Mouse (Mus musculus) gastrocnemius, adult 2 months (tissue): ENCODE measurements around the gene Vpreb1. TPM values are rescaled to one million over a fixed set of nuclear protein-coding genes. Genes with fewer than 3 reads are reported as not detected.

ENCODE experiments used
- DNase-seq: peaks from one replicate; pipeline ENCODE4 v3.0.0; 2022
- H3K27ac ChIP-seq: fragments of 200-600 bp; 2 replicates; pipeline ENCODE4 v1.8.1; 2022; ENCODE audit warnings: mild to moderate bottlenecking
- H3K4me3 ChIP-seq: fragments of 200-600 bp; 2 replicates; pipeline ENCODE4 v1.8.1; 2022; ENCODE audit warnings: mild to moderate bottlenecking, moderate library complexity
- CTCF ChIP-seq: fragments of 200-600 bp; IDR thresholded peaks from 2 replicates; pipeline ENCODE4 v1.8.1; 2022; ENCODE audit warnings: antibody characterized with exemption, mild to moderate bottlenecking, moderate library complexity
- intact Hi-C: fragments of 180-260 bp; cut with DNase I; formaldehyde crosslinking; loops from one replicate; pipeline ENCODE4 v1.15.1; 2025
- total RNA-seq, 2 experiments: library from RNA; stranded (reverse); gene quantifications; 2 replicates each; pipeline ENCODE4 v1.2.3; 2021

The Vpreb1 gene
- total RNA-seq, 2 experiments from 2014 or later = 0.42 TPM; not detected in 1

DNA sequence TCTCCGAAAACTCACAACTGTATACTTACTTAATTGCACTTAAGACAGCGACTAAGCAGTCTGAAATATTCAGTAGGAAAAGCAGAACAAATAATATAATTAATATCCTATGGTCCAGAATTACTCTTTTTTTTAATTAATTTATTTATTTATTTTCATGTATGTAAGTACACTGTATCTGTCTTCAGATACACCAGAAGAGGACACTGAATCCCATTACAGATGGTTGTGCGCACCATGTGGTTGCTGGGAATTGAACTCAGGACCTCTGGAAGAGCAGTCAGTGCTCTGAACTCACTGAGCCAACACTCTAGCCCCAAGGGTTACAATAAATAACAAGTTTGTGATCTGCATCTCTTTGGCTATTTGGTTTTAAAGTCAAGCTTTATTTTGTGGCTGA, 41.0 kb downstream of the Vpreb1 start:
- intact Hi-C loops = no loop called here
- Histone ChIP-seq H3K4me3 (no peak overlapping the region), H3K27ac (no peak overlapping the region)
- TF ChIP-seq CTCF = no peak
- DNase-seq = no peak

GRCm38 (mm10) chr16:16828757-16829615, 41.7 kb downstream of the Vpreb1 start, which contains the start of gene Spag6l:
Gene Spag6l (minus strand): TSS chr16:16829456.
- intact Hi-C loops = no loop called here
- TF ChIP-seq CTCF = no peak
- Histone ChIP-seq H3K4me3 (peak within 1 kb of the TSS; percentile 66), H3K27ac (no peak within 1 kb of the TSS)
- peak; percentile 24 for DNase-seq

GRCm38 (mm10) chr16:16826223-16826622, 44.4 kb downstream of the Vpreb1 start:
- no peak overlapping the region for H3K27ac ChIP-seq
- DNase-seq = no peak
- no peak overlapping the region for H3K4me3 ChIP-seq
- intact Hi-C loops = no loop called here
- no peak for TF ChIP-seq CTCF

- no peak overlapping the region for H3K27ac ChIP-seq
- intact Hi-C loops = no loop called here
- DNase-seq = no peak
- no peak overlapping the region for H3K4me3 ChIP-seq
- TF ChIP-seq CTCF = no peak
Observed at GRCm38 (mm10) chr16:16825476-16825875, 45.2 kb downstream of the Vpreb1 start.

Other genes with a start within 250 kb of the Vpreb1 start
- gene Olfr19, start 194.4 kb downstream of the Vpreb1 start, total RNA-seq = not detected
- gene Spag6l, start 41.4 kb downstream of the Vpreb1 start, total RNA-seq = not detected
- gene Igll1, start 6.9 kb downstream of the Vpreb1 start, total RNA-seq = not detected
- 10 to 100 TPM; 19.9 to 22.5 TPM for gene Top3b, start 107 bp downstream of the Vpreb1 start, total RNA-seq
- gene Ppm1f, start 25.6 kb upstream of the Vpreb1 start, total RNA-seq = 10 to 100 TPM in 1 of 2 experiments, 1 to 10 TPM in 1; 8.6 to 15.3 TPM
- gene Mapk1, start 112.5 kb upstream of the Vpreb1 start, total RNA-seq = 100 to 1,000 TPM in 1 of 2 experiments, 10 to 100 TPM in 1; 92.3 to 112 TPM
- gene Ypel1, start 198.9 kb upstream of the Vpreb1 start, total RNA-seq = 1 to 10 TPM in 1 of 2 experiments, under 1 TPM in 1; 0.43 to 1.5 TPM
- 10 to 100 TPM; 27.6 to 31.4 TPM for gene Ppil2, start 240.4 kb upstream of the Vpreb1 start, total RNA-seq